Mouse (Mus musculus): ENCODE measurements around the gene Bckdha.

DNA sequence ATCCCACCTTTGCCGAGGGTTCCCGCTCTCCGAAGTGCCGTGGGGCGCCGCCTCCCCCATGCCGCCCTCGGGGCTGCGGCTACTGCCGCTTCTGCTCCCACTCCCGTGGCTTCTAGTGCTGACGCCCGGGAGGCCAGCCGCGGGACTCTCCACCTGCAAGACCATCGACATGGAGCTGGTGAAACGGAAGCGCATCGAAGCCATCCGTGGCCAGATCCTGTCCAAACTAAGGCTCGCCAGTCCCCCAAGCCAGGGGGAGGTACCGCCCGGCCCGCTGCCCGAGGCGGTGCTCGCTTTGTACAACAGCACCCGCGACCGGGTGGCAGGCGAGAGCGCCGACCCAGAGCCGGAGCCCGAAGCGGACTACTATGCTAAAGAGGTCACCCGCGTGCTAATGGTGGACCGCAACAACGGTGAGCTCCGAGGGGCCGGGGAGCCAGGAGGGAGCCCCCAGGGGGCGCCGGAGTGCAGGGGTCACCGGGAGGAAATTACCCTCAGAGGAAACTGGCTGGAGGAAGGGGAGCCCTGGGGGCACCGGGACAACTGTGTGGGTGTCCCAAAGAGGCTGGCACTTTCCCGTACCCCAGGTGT lies 29.1 kb upstream of the Bckdha start:
- TF ChIP-seq POLR2A (IDR thresholded peaks at IDR 0.05; ENCODE audit: insufficient read depth, low read depth, low read length) (no peak), CTCF (IDR thresholded peaks at IDR 0.05; ENCODE audit: insufficient read depth, low read depth, low read length) (no peak)

Measured in olfactory bulb, adult 2 months (tissue).